Mouse (Mus musculus) liver (tissue): ENCODE measurements at regions not wholly inside any gene's neighbourhood (a gene's known extent, or its start where the extent isn't known, plus 50 kb on each side); places are given as distances from the start of the nearest gene placed in this dataset.

ENCODE experiments used
- DNase-seq: peaks from one replicate; pipeline ENCODE4 v3.0.0-alpha.2; 2020; ENCODE audit warnings: mixed read lengths

DNA sequence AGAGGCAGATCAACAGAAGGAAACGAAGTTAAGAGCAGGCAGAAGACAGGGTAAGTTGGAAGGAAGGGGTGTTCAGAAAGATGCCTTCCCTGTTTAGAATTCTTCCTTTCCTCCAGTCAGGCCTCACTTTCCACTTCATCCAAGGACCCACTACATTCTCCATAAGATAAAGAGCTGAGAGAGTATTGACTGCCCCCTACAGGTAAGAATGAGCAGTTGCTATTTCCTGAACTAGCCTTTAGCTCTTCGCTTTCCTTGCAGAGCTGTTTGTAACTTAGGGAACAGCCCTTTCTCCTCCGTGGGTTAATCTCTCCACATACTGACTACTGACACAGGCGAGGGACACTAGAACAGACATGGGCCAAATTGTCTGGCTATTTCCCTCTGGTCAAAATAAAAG is 273.1 kb downstream of the Atp23 start:
- no peak for DNase-seq

GRCm38 (mm10) chr10:126625466-126625865 is 275.7 kb downstream of the Atp23 start:
- peak; percentile 15 for DNase-seq

- no peak for DNase-seq
Observed at GRCm38 (mm10) chr10:126620802-126621201, 280.4 kb downstream of the Atp23 start.

DNA sequence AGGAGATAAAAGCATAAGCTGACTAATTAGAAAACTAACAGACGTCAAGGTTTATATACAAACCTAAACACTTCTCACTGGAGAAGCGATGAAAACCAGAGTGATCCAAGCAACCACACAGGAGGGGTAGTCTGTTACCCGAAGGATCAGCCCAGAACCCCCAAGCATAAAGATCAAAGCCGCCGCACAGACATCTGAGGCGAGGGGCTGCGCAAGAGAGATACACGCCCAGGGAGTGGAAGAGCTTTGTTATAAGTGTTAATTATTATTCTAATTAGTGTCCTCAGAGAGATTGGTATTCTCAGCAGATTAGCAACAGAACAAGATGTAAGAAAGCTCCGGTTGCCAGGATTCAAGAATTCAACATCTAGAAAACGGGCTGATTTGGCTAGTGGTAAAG is 281.2 kb downstream of the Atp23 start:
- DNase-seq = no peak

DNA sequence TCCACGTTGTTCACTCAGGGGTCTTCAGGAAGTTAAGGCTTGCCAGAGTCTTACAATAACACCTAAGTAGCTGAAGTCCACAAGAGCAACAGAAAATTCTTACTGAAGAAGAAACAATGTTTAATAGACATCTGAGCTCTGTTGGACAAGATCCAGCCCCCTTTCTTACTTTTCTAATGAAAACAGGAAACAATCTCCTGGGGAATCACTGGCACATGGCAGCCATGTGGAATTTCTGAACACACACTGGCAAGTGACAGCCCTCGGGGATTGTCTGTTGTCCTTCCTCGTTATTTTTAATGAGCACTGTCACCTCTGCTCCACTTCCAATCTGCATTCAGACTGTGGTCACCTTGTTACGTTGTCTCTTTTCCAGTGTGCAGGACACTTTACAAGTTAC is 288.9 kb downstream of the Atp23 start:
- no peak for DNase-seq

- no peak for DNase-seq
Observed at GRCm38 (mm10) chr10:126610506-126610905, 290.6 kb downstream of the Atp23 start.

DNA sequence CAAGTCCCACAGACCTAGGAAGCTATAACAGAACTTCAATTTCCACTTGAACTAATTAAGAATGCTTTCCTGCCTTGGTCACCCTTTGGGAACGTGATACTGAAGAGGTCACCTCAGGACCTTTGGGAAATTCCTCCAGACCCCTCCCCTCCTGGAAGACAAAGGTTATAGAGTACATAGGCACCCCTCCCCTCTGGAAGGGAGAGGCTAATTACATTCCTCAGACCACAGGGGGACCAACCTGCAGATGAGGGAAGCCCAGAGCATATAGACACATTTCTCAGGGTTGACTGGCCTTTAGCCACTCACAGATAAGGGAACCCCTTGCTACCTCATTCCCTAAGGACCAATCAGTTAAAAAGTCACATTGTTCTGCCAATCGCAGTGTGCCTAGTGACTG is 301.5 kb downstream of the Atp23 start:
- no peak for DNase-seq

- no peak for DNase-seq
Observed at GRCm38 (mm10) chr10:126568155-126568554, 333.0 kb downstream of the Atp23 start.

DNA sequence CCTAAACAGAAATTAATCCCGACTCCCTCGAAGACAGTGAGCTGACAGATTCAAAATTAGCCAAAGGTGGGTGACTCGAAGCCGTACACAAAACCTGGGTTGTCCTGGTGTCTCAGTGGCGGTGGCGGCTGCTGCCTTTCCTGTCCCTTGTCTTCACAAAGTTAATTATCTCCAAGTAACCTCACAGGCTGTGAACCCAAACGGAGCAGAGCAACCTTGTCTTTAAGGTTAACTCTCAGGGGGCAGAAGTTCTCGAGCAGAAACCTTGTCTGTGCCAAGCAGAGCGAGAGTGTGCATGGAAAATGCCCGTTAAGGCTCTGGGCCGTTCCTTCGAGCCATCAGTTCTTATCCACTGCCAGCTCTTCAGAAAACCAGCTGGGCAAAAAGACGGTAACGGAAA is 335.8 kb downstream of the Atp23 start:
- no peak for DNase-seq

GRCm38 (mm10) chr10:126555080-126555479 is 346.1 kb downstream of the Atp23 start:
- no peak for DNase-seq

DNA sequence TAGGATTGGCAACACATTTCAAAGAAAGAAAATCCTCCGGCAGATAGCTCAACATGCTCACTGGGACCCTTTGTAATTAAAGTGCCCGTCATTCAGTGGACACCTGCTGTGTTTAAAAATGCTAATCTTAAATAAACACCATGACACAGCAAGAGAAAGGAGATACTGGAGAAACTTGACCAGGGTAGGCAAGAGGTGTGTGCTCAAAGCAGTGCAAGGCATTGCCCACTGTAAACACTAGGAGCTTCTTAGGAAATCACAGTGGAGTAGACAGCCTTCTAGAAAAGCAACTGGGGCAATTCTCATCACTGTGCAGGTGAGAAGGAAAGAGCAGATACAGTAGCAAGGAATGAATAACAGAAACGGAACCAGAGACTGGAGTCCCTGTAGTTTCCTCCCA is 369.2 kb downstream of the Atp23 start:
- DNase-seq = no peak

DNA sequence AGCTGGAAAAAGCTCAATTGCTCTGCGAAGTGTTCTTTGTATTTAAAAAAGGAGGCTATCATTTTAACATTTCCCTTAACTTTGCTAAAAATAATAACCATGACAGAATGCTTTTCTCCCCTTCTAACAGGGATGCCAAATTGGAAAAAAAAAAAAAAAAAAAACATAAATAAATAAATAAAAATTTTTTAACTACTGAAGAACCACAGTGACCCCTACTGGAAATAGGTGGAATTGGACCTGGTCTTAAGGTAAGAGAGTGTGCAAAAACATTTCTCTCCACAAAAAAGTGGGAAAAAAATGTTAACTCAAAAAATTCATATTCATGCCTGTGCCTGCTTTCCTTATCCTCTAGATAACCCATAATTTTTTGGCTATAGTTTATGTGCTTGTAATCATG is 369.8 kb downstream of the Atp23 start:
- DNase-seq = no peak

GRCm38 (mm10) chr10:126528801-126529200 is 372.4 kb downstream of the Atp23 start:
- DNase-seq = no peak

- no peak for DNase-seq
Observed at GRCm38 (mm10) chr10:126526186-126526585, 375.0 kb downstream of the Atp23 start.

DNA sequence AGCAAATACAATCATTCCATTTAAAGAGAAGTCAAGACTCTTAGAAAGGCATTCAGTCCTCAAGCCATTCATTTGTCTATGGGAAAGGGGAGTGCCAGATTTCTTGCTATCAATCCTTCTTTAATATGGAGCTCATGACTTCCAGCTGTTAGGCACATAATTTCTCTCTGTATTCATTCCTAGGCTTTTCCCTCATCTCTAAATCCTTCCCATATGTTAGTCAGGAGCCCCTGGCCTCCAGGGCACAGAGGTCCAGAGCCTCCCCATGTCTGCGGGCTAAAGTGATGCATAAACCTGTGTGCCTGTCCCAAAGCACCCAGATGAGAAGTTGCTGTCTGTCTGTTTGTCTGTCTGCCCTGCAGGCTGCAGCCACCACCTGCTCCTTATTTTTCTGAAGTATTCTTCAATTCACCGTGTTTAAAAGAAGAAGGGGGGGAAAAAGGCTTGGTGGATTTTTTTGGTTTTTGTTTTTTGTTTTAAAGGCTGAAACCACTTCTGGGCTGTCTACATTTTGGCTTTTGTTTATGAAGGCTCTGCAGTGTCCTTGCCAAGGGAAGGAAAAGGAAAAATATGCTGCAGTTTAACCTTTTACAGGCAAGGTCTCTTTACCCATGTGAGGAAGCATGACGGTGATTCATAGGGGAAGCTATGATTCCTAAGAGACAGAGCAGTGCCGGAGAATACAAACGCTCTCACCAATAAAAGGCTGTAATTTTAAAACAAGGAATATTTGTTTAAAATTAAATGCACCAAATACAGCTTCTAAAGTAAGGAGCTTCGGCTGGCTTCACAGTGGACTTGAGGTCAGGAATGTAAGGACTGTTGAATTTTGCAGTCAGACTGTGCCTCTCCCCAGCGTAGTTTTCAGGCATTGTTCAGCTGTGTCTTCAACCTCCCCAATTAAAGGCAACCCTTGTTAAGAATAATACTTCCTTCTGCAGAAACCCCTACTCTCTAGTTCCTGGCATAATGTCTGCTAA is 379.0 kb downstream of the Atp23 start:
- DNase-seq = no peak

- DNase-seq = no peak
Observed at GRCm38 (mm10) chr10:126520973-126521372, 380.2 kb downstream of the Atp23 start.

DNA sequence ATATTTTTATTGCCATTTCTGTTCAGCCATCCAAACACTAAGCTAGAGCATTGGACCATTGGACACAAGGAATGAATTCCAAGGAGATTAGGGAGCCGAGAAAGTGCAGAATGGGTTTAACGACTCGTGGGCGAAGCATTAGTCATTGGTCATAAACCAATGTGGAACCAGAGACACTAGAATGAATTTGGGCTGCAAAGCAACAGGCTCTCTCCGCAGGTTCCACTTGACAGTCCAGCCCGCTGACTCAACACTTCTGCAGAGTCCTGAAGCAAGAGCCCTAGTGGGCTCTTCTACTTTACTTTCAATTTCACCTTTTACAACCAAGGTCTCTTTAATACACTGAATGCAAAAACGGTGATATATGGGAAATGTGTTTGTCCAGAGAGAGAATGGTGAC is 388.0 kb downstream of the Atp23 start:
- DNase-seq = no peak

DNA sequence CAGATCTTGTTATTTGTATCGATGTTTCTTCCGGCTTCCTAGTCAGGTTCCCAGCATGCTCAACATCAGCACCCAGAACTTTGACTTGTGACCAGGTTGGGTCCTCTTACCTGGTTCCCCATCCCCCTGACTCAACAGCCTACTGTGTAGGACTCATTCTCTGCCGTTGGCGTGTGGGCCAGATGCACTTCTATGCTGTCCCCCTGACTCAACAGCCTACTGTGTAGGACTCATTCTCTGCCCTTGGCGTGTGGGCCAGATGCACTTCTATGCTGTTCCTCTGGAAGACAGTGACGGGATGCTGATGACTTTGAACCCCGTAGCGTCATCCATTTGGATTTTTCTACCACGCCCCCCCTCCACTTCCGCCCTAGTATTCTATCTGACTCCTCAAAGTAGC is 389.6 kb downstream of the Atp23 start:
- DNase-seq = no peak

- no peak for DNase-seq
Observed at GRCm38 (mm10) chr10:126505988-126506387, 395.2 kb downstream of the Atp23 start.

DNA sequence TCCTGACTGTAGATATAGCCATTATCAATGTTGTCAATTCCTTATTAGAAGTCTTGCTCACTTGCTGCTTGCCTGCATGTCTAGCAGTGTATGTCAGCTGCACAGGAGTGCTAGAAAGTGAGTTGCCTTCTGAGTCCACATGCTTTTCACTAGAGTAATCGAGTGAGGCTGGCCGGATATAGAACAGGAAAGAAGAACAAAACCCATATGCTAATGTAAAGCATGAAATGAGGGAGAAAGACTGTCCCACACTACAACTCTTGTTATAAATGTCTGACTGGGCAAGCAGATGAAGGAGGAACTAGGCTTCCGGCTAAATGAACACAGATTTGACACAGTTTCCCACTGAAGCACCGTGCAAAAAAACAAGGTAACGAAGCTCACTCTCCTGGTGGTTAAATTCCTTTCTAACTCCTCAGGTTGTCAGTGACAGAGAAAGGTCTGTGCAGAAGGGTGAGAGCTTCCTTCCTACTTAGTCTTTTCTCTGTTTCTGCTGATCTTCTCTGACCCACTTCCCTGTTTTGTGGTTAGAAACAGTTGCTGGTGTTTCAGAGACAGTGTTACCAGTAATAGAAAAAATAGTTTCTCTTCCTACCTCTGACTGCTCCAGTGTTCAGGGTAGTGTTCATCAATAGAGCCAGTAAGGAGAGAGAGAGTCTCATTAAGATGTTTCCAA is 399.0 kb downstream of the Atp23 start:
- DNase-seq = no peak

DNA sequence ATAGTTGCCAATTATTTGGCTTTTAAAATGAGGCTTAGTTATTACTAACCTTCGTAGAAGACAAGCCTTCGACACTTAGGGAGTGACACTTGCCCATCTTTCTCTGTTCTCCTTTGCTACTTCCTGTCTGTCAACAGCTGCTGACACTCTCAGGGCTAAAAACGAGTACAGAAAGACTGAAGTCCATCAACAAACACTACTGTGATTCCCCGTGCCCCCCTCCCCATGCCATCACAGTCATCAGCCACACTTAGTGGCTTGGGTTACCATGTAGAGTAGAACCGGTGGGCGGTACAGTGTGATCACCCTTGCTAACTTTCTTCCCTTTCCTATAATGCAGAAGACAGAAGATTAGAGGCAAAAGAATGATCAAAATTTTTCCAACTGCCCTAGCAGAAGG is 402.4 kb downstream of the Atp23 start:
- no peak for DNase-seq

DNA sequence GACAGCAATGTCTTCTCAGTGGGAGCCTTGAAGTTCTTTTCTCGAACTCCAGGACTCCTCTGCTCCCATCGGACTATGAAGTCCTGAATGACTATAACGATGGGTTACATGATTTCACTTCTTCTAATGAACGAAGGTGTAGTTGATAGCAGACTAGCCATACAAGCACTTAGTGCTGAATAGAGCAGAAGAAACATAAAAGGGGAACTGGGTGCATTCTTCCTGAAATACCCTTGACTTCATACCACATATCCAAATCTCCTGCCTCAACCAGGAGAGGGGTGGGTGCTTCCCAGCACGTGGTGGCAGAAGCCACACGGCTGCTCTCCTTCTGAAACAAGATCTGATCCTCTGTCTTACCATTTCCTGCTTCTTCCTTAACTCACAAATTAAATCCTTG is 407.4 kb downstream of the Atp23 start:
- DNase-seq = no peak

DNA sequence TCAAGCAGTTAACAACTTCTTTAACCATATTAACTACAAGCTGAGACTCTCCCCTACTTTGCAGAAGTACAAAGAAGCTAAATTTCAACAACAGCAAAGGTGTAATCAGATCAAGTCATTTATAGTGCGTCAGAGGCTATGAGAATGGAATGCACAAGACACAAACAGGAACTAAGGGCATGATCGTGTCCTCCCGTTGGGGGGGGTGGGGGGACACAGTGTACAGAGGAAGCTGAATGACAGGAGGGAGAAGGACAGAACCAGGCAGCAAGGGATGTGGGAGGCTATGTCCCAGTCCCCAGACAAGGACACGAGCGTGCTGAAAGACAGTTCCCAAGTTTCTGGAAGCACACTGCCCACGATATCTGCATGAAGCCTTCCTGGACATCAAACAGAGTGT is 408.9 kb downstream of the Atp23 start:
- no peak for DNase-seq

GRCm38 (mm10) chr10:126485129-126485528 is 416.0 kb downstream of the Atp23 start:
- DNase-seq = no peak
